Mouse (Mus musculus) lung, adult 2 months (tissue): ENCODE measurements around the gene Noc4l.

Experiments used
- CTCF ChIP-seq: fragments of 200-500 bp; IDR thresholded peaks from 2 replicates; pipeline ENCODE4 v1.5.1; 2011; ENCODE audit warnings: mild to moderate bottlenecking, low read length, control low read depth; ENCODE audit not compliant: insufficient read depth
- POLR2A ChIP-seq: fragments of 200-500 bp; IDR thresholded peaks from 2 replicates; pipeline ENCODE4 v1.6.1; 2011; ENCODE audit warnings: low read depth, mild to moderate bottlenecking, control low read depth, low read length, borderline replicate concordance; ENCODE audit errors: extremely low read depth

DNA sequence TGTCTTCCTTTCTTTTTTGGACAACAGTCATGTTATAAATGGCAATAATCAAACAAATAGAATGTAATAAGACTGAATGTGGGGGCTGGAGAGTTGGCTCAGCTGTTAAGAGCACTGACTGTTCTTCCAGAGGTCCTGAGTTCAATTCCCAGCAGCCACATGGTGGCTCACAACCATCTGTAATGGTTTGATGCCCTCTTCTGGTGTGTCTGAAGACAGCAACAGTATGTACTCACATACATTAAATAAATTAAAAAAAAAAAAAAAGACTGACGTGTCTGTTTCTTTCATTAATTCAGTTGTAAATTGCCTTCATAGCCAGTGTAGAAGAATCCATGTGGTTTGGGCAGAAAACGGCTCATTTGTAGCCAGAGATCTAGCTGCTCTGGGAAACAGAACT, 28.9 kb downstream of the Noc4l start:
- no peak for TF ChIP-seq CTCF
- no peak for TF ChIP-seq POLR2A
